Mouse (Mus musculus) heart, adult 2 months (tissue): ENCODE measurements at regions not wholly inside any gene's neighbourhood (a gene's known extent, or its start where the extent isn't known, plus 50 kb on each side); places are given as distances from the start of the nearest gene placed in this dataset.

Experiments used
- DNase-seq, 2 experiments: peaks; one replicate each; pipeline ENCODE4 v3.0.0; 2021
- H3K27ac ChIP-seq: fragments of 200-600 bp; 2 replicates; pipeline ENCODE4 v1.8.1; 2022
- H3K27me3 ChIP-seq: fragments of 200-500 bp; 2 replicates; pipeline ENCODE4 v1.6.1; 2012; ENCODE audit warnings: mild to moderate bottlenecking, low read length, inconsistent platforms, mixed read lengths; ENCODE audit not compliant: control insufficient read depth, insufficient read depth
- H3K36me3 ChIP-seq: fragments of 200-500 bp; 2 replicates; pipeline ENCODE4 v1.6.1; 2012; ENCODE audit warnings: low read length, inconsistent platforms; ENCODE audit not compliant: control insufficient read depth, insufficient read depth
- H3K4me1 ChIP-seq: fragments of 200-500 bp; 2 replicates; pipeline ENCODE4 v1.6.1; 2011; ENCODE audit warnings: low read length; ENCODE audit not compliant: control insufficient read depth, insufficient read depth
- H3K4me3 ChIP-seq: fragments of 200-600 bp; 2 replicates; pipeline ENCODE4 v1.8.1; 2022
- H3K79me2 ChIP-seq: fragments of 200-500 bp; replicated peaks from 2 replicates; pipeline ENCODE4 v1.6.1; 2012; ENCODE audit warnings: mild to moderate bottlenecking, inconsistent platforms, low read length, moderate library complexity, mixed read lengths; ENCODE audit not compliant: control insufficient read depth, insufficient read depth
- H3K9ac ChIP-seq: fragments of 200-500 bp; 2 replicates; pipeline ENCODE4 v1.6.1; 2012; ENCODE audit warnings: low read depth, mild to moderate bottlenecking, control low read depth, inconsistent platforms, low read length, mixed read lengths
- CTCF ChIP-seq: fragments of 200-600 bp; IDR thresholded peaks from 2 replicates; pipeline ENCODE4 v1.8.1; 2022; ENCODE audit warnings: antibody characterized with exemption, mild to moderate bottlenecking, moderate library complexity
- EP300 ChIP-seq: fragments of 200-500 bp; IDR thresholded peaks from 2 replicates; pipeline ENCODE4 v1.6.1; 2011; ENCODE audit warnings: low read depth, low read length, control low read depth; ENCODE audit not compliant: insufficient read depth
- POLR2A ChIP-seq: fragments of 200-500 bp; IDR thresholded peaks from 2 replicates; pipeline ENCODE4 v1.6.1; 2011; ENCODE audit warnings: mild to moderate bottlenecking, low read depth, low read length, control low read depth; ENCODE audit not compliant: insufficient read depth
- WGBS: fragments of 180-500 bp; shearing (Covaris S2); methylation state at CpG from one replicate; pipeline ENCODE4 v1.1.7; 2018; 5-methylcytosine and 5-hydroxymethylcytosine counted together
- intact Hi-C: fragments of 180-260 bp; cut with DNase I; formaldehyde crosslinking; loops from one replicate; pipeline ENCODE4 v1.15.1; 2025

DNA sequence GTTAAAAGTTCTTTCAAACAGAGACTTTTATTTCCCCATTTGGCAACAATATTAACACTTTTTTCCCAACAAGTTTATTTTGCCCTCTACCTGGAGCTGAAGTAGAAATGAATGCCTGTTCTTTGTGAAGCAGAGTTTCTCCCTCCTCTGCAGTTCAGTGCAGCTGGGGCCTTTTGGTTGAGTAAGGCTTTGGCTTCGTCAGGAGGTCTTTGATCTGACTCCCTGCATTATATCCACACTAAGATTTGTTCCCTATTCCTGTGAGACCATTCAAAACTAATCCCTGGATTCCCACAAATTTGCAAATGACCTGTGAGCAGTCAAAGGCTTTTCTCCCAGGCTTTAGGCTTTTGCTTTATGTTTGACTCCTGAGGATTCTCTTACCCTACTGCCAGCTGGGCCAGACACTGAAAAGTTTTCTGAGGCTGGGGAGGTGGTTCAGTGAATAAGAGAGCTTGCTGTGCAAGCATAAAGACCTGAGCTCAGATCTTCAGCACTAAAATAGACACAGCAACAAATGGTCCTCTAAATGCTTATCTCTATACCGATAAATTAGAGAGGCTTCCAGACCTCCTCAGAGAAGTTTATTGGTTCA lies 323.5 kb upstream of the 2610301B20Rik start:
- 33% methylated on average over 2 of the region's 2 CpGs for WGBS
- Histone ChIP-seq H3K79me2 (no peaks in the 10 kb centered on the region), H3K4me3 (no peak overlapping the region), H3K27me3 (no peaks in the 10 kb centered on the region), H3K27ac (no peak overlapping the region), H3K9ac (no peak overlapping the region), H3K36me3 (no peaks in the 10 kb centered on the region), H3K4me1 (no peaks in the 10 kb centered on the region)
- TF ChIP-seq POLR2A (no peak), EP300 (no peak), CTCF (no peak)
- intact Hi-C loops: no loop called here
- no peak for DNase-seq

GRCm38 (mm10) chr4:10553724-10554123 lies 320.6 kb upstream of the 2610301B20Rik start:
- DNase-seq: no peak
- TF ChIP-seq EP300: no peak
- no peak for TF ChIP-seq POLR2A
- TF ChIP-seq CTCF: no peak
- 70% methylated on average over 5 of the region's 5 CpGs for WGBS
- Histone ChIP-seq H3K27ac (no peak overlapping the region), H3K4me1 (no peaks in the 10 kb centered on the region), H3K36me3 (no peaks in the 10 kb centered on the region), H3K27me3 (no peaks in the 10 kb centered on the region), H3K9ac (no peak overlapping the region), H3K79me2 (no peaks in the 10 kb centered on the region), H3K4me3 (no peak overlapping the region)
- intact Hi-C loops: no loop called here

DNA sequence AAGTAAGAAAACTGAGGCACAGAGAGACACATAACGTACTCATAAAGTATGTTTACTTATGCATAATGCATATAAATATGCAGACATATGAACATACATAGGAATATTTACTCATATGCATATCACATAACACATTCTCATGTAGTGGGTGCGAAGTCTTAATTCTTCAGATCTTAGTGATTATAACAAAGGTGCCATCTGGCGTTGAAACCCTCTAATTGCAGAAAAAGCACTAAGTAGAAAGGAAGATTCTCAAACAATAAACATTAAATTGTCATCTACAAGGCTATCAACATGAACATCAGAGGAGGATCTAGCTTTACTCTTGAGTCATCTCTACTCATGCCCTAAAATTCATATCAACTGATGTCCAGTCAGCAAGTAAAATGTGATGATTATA lies 314.2 kb upstream of the 2610301B20Rik start:
- Histone ChIP-seq H3K27ac (no peak overlapping the region), H3K36me3 (no peaks in the 10 kb centered on the region), H3K4me3 (no peak overlapping the region), H3K79me2 (no peaks in the 10 kb centered on the region), H3K27me3 (no peaks in the 10 kb centered on the region), H3K4me1 (no peaks in the 10 kb centered on the region), H3K9ac (no peak overlapping the region)
- intact Hi-C loops: no loop called here
- DNase-seq: no peak
- WGBS: 79% methylated on average over 3 of the region's 3 CpGs
- TF ChIP-seq CTCF (no peak), POLR2A (no peak), EP300 (no peak)

DNA sequence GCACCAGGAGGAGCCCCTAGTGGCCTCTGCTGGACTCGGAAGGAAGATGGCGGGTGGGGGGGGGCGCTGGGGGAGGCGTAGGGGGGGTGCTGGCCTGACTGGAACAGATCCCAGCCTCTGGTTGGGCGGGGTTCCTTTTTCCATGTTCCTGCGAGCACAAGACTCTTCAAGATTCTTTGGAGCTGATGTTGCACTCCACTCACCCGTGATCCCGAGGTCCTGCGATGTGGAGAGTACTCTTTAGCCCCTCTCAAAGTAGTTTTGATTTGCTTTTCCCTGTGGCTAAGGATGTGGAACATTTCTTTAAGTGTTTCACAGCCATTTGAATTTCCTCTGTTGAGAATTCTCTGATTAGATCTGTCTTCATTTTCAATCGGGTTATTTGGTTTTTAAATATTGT lies 269.8 kb upstream of the 2610301B20Rik start:
- Histone ChIP-seq H3K9ac (no peak overlapping the region), H3K27ac (no peak overlapping the region), H3K36me3 (no peaks in the 10 kb centered on the region), H3K27me3 (no peaks in the 10 kb centered on the region), H3K79me2 (no peaks in the 10 kb centered on the region), H3K4me3 (no peak overlapping the region), H3K4me1 (no peaks in the 10 kb centered on the region)
- no peak for DNase-seq
- TF ChIP-seq CTCF (no peak), POLR2A (no peak)
- intact Hi-C loops: no loop called here
- 76% methylated on average over 10 of the region's 10 CpGs for WGBS

GRCm38 (mm10) chr4:10607855-10608576 lies 266.3 kb upstream of the 2610301B20Rik start:
- Histone ChIP-seq H3K27me3 (no peaks in the 10 kb centered on the region), H3K27ac (no peak overlapping the region), H3K4me3 (no peak overlapping the region), H3K9ac (no peak overlapping the region), H3K4me1 (no peaks in the 10 kb centered on the region), H3K79me2 (no peaks in the 10 kb centered on the region), H3K36me3 (no peaks in the 10 kb centered on the region)
- WGBS: 64% methylated on average over 7 of the region's 7 CpGs
- no peak for TF ChIP-seq EP300
- no peak for TF ChIP-seq POLR2A
- no peak for TF ChIP-seq CTCF
- DNase-seq: no peak
- intact Hi-C loops: no loop called here

DNA sequence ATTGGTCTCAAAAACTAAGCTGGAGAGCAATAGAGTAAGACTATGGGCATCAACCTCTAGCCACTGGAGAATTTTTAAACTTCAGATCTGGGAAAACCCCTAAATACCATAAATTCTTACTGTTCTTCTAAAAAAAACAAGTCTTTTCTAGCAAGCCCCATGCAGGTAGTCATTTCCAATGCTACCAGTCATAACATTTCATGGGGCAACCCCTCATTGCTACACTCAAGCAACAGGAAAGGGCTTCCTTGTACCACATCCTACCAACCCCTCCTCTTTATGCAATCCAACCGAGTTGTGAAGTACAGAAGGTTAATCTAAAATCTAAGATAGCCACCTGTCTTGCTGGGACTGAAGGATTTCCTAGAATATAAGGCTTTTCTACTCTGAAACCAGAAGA lies 263.5 kb upstream of the 2610301B20Rik start:
- Histone ChIP-seq H3K27me3 (no peaks in the 10 kb centered on the region), H3K27ac (no peak overlapping the region), H3K9ac (no peak overlapping the region), H3K4me1 (no peaks in the 10 kb centered on the region), H3K4me3 (no peak overlapping the region), H3K79me2 (no peaks in the 10 kb centered on the region), H3K36me3 (no peaks in the 10 kb centered on the region)
- 26% methylated on average over 1 of the region's 1 CpGs for WGBS
- intact Hi-C loops: no loop called here
- no peak for TF ChIP-seq POLR2A
- no peak for DNase-seq
